Comparison of ENCODE assay signal across 8 mouse cellular contexts in the genomic region with DNA sequence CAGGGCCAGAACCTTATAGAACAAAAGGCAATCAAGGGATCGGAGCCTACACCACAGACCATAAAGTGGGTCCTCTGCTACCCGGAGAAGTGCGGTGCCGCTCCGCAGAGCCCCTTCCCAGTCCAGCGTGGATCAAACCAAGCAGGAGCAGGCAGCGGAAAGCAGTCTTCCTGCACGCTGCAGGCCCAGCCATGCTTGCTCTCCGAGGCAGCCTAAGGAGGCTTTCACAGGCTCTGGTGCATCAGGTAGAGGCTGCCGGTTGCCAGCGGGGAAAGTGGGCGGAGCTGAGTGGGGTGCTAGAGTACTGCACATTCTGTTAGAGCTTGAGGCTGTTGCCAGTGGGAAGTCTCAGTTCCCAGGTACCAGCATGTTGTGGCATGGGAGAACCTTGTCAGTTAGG. TPM values are rescaled to one million over a fixed set of nuclear protein-coding genes. Genes with fewer than 3 reads are reported as not detected.
DNase-seq lines count a peak whose midpoint lies in the region; ATAC-seq and TF ChIP-seq lines count a peak whose summit lies in the region.
"Had no signal": no experiment of that assay in that cellular context is flagged by ENCODE, and none has a peak within 500 bp of the region (broad histone marks: within the 10 kb centered on the region; RNA-seq: fewer than 3 reads in every experiment).

A gene (plus strand): TSS at position 25 of the 400 bp plus-strand sequence.

- intact Hi-C loops in gastrocnemius, postnatal 36 days (cut with DNase I), result no loop called here

- H3K36me3 ChIP-seq in ES-Bruce4 (ENCODE audit: control insufficient read depth, insufficient read depth, low read length, poor library complexity, severe bottlenecking), result no peaks in the 10 kb centered on the region
- H3K36me3 ChIP-seq in lung, embryonic 16.5 days (ENCODE audit: control insufficient read depth, insufficient read depth, low read length), result no peaks in the 10 kb centered on the region

- H3K4me2 ChIP-seq in lung, embryonic 16.5 days (ENCODE audit: low read depth, low read length), result peak within 1 kb of the TSS; percentile 31

- peak; percentile 57 for ATAC-seq in lung, embryonic 16.5 days (ENCODE audit: low read depth)

- peaks cover 2% of the 10 kb centered on the region for H3K4me1 ChIP-seq in ES-Bruce4 (ENCODE audit: control insufficient read depth, insufficient read depth, low read length)
- peaks cover 4% of the 10 kb centered on the region; the same call in 1 of the 2 replicates for H3K4me1 ChIP-seq in lung, embryonic 16.5 days (replicated peaks; ENCODE audit: control insufficient read depth, insufficient read depth, low read length)

- TF ChIP-seq CTCF in ES-Bruce4 (IDR thresholded peaks at IDR 0.05; ENCODE audit: low read depth, low read length), result no peak

- H3K4me3 ChIP-seq in ES-Bruce4 (ENCODE audit: low read depth, low read length), result peak within 1 kb of the TSS; percentile 20
- H3K4me3 ChIP-seq in lung, embryonic 16.5 days (ENCODE audit: low read length), result 0 out of 2 replicates have a peak within 1 kb of the TSS, but pooled peaks have one; percentile 1

- TF ChIP-seq POLR2A in ES-Bruce4 (IDR thresholded peaks at IDR 0.05; ENCODE audit: insufficient read depth, low read length), result no peak

- DNase-seq in R1 (ENCODE audit: low read depth, low spot score), result peak; percentile 59
- DNase-seq in heart, postnatal 4 days, result peak; percentile 10
- no peak for DNase-seq in right cerebral cortex, postnatal 14 days
- no peak for DNase-seq in gastrocnemius, postnatal 36 days
- no peak for DNase-seq in urinary bladder, adult 18-20 months (ENCODE audit: low spot score in 2 of 2)

- no peak within 1 kb of the TSS for H3K9ac ChIP-seq in ES-Bruce4 (ENCODE audit: low read depth, poor library complexity, severe bottlenecking)
- H3K9ac ChIP-seq in lung, embryonic 16.5 days (ENCODE audit: low read length), result no peak within 1 kb of the TSS

- no peak for TF ChIP-seq EP300 in ES-Bruce4 (IDR thresholded peaks at IDR 0.05; ENCODE audit: insufficient read depth, low read depth, low read length)

- H3K9me3 ChIP-seq in ES-Bruce4 (replicated peaks; ENCODE audit: control insufficient read depth, insufficient read depth, low read length, poor library complexity, severe bottlenecking), result no peaks in the 10 kb centered on the region
- no peaks in the 10 kb centered on the region for H3K9me3 ChIP-seq in lung, embryonic 16.5 days (ENCODE audit: control insufficient read depth, low read length)

- no peaks in the 10 kb centered on the region for H3K27me3 ChIP-seq in ES-Bruce4 (ENCODE audit: control insufficient read depth, insufficient read depth, low read length, poor library complexity, severe bottlenecking)
- H3K27me3 ChIP-seq in lung, embryonic 16.5 days (ENCODE audit: control insufficient read depth, insufficient read depth, low read depth, low read length), result no peaks in the 10 kb centered on the region

- 25% methylated on average over 12 of the region's 12 CpGs for WGBS in lung, embryonic 16.5 days

- H3K27ac ChIP-seq in ES-Bruce4 (ENCODE audit: insufficient read depth, low read length), result no peak within 1 kb of the TSS
- H3K27ac ChIP-seq in lung, embryonic 16.5 days (ENCODE audit: low read length), result no peak within 1 kb of the TSS
- H3K27ac ChIP-seq: macrophage had no signal

RNA-seq across cellular contexts. Expression of the gene that starts here (rescaled TPM):
- polyA plus RNA-seq in ES-Bruce4 (2011; ENCODE audit: insufficient read depth, insufficient read length, low read depth, missing spikeins), result not detected in 2 replicates
- not detected for total RNA-seq in heart, postnatal 4 days (2021)
- not detected in 2 replicates for polyA plus RNA-seq in lung, embryonic 16.5 days (2015; fragmentation: Nextera tagmentation; extraction: Ambion mirVana)
- not detected for total RNA-seq in gastrocnemius, postnatal 36 days (2021)
- polyA plus RNA-seq: macrophage had no signal

Comparison
In these comparisons a context has a peak if more than half of its experiments do, and no peak if none do; other contexts are left out.
1. Peak in DNase-seq in heart, postnatal 4 days; RNA of the gene not detected or under 1 TPM.
2. Peak in ATAC-seq, H3K4me3 ChIP-seq and H3K4me2 ChIP-seq in lung, embryonic 16.5 days; RNA of the gene not detected or under 1 TPM.